In genomic region chr12:83491609-83492008, GRCm38 (mm10) we compare ENCODE assay signal across 11 mouse cellular contexts. TPM values are rescaled to one million over a fixed set of nuclear protein-coding genes. Genes with fewer than 3 reads are reported as not detected.
DNase-seq lines count a peak whose midpoint lies in the region; ATAC-seq and TF ChIP-seq lines count a peak whose summit lies in the region.
"Had no signal": no experiment of that assay in that cellular context is flagged by ENCODE, and none has a peak within 500 bp of the region (broad histone marks: within the 10 kb centered on the region; RNA-seq: fewer than 3 reads in every experiment).

No protein-coding gene starts in this region.

- no peak overlapping the region for H3K9ac ChIP-seq in kidney, embryonic 16.5 days (replicated peaks; ENCODE audit: low read length)
- H3K9ac ChIP-seq in ES-E14 (ENCODE audit: insufficient read depth, low read depth, low read length, poor library complexity, severe bottlenecking): no peak overlapping the region
- H3K9ac ChIP-seq: embryonic facial prominence, embryonic 13.5 days; intestine, embryonic 15.5 days had no signal

- H3K27me3 ChIP-seq in kidney, adult 2 months (replicated peaks; ENCODE audit: control insufficient read depth, insufficient read depth, low read length): no peaks in the 10 kb centered on the region
- no peaks in the 10 kb centered on the region; the same call in 1 of the 2 replicates for H3K27me3 ChIP-seq in kidney, embryonic 16.5 days (ENCODE audit: insufficient read depth, low read length)
- H3K27me3 ChIP-seq in hindbrain, embryonic 10.5 days (ENCODE audit: insufficient read depth, poor library complexity, severe bottlenecking): peaks cover 22% of the 10 kb centered on the region
- H3K27me3 ChIP-seq: intestine, embryonic 15.5 days had no signal

- WGBS in kidney, adult 2 months: 56% methylated on average over 1 of the region's 1 CpGs
- 50% methylated on average over 1 of the region's 1 CpGs for WGBS in kidney, embryonic 16.5 days
- whole genome bisulfite sequencing in hindbrain, embryonic 10.5 days: 45% methylated on average over 1 of the region's 1 CpGs

- peak; percentile 34; the same call in 1 of the 2 replicates for TF ChIP-seq CTCF in kidney, adult 2 months (conservative IDR thresholded peaks at IDR 0.05; ENCODE audit: insufficient read depth, insufficient read length, low read depth, low read length)

- H3K36me3 ChIP-seq in kidney, adult 2 months (ENCODE audit: control insufficient read depth, insufficient read depth, low read length): no peaks in the 10 kb centered on the region
- H3K36me3 ChIP-seq in kidney, embryonic 16.5 days (ENCODE audit: insufficient read depth, low read length): no peaks in the 10 kb centered on the region
- H3K36me3 ChIP-seq in ES-E14 (ENCODE audit: control insufficient read depth, insufficient read depth, low read length, poor library complexity, severe bottlenecking): no peaks in the 10 kb centered on the region
- no peaks in the 10 kb centered on the region for H3K36me3 ChIP-seq in hindbrain, embryonic 10.5 days
- H3K36me3 ChIP-seq: embryonic facial prominence, embryonic 13.5 days; intestine, embryonic 15.5 days had no signal

- no peaks in the 10 kb centered on the region for H3K4me1 ChIP-seq in kidney, adult 2 months (ENCODE audit: control insufficient read depth, insufficient read depth, low read length)
- H3K4me1 ChIP-seq in kidney, embryonic 16.5 days (ENCODE audit: insufficient read depth, low read length): peaks cover 13% of the 10 kb centered on the region
- peaks cover 7 to 18% of the 10 kb centered on the region in 2 experiments for H3K4me1 ChIP-seq in ES-E14 (ENCODE audit: control insufficient read depth in 2 of 2, insufficient read depth in 2 of 2, low read length in 2 of 2, poor library complexity in 1 of 2)
- peaks cover 19% of the 10 kb centered on the region for H3K4me1 ChIP-seq in hindbrain, embryonic 10.5 days (replicated peaks)

- no peak overlapping the region for H3K4me2 ChIP-seq in kidney, embryonic 16.5 days (replicated peaks; ENCODE audit: low read depth, low read length)
- H3K4me2 ChIP-seq: embryonic facial prominence, embryonic 13.5 days; intestine, embryonic 15.5 days had no signal

- no peak overlapping the region for H3K4me3 ChIP-seq in kidney, adult 2 months (ENCODE audit: insufficient read depth, low read depth, low read length)
- H3K4me3 ChIP-seq in kidney, embryonic 16.5 days (ENCODE audit: low read length): no peak overlapping the region
- no peak overlapping the region for H3K4me3 ChIP-seq in ES-E14 (ENCODE audit: insufficient read depth in 1 of 2, low read depth in 1 of 2, low read length in 2 of 2, poor library complexity in 1 of 2, severe bottlenecking in 1 of 2)
- H3K4me3 ChIP-seq in hindbrain, embryonic 10.5 days: no peak overlapping the region
- H3K4me3 ChIP-seq: embryonic facial prominence, embryonic 13.5 days; intestine, embryonic 15.5 days had no signal

- in situ Hi-C loops in ES-E14 (cut with MboI; ENCODE audit: low sequenced_read_pairs in 2 of 2, unreplicated experiment in 2 of 2): loop anchor here (5.0 to 10.0 kb wide), 2 partner anchors 379 to 387 kb away; no protein-coding TSS in a partner anchor

- DNase-seq in kidney, adult 2 months: no peak
- DNase-seq in A20 (ENCODE audit: low read depth, low spot score): peak; percentile 47
- DNase-seq in ES-E14 (ENCODE audit: low read depth, low spot score): no peak
- DNase-seq in lung, postnatal 10 days: peak; percentile 19
- DNase-seq in hindbrain, embryonic 10.5 days (ENCODE audit: low spot score): no peak
- DNase-seq: cerebellum, adult 11 months; retina, postnatal 1 day had no signal

- TF ChIP-seq POLR2A in kidney, adult 2 months (IDR thresholded peaks at IDR 0.05; ENCODE audit: low read depth, low read length): no peak

- no peak for ATAC-seq in kidney, embryonic 16.5 days (ENCODE audit: low FRiP score, low TSS enrichment)
- ATAC-seq in megakaryocyte, adult 5-6 weeks (ENCODE audit: poor library complexity, severe bottlenecking): no peak
- ATAC-seq: intestine, embryonic 15.5 days had no signal

- H3K27ac ChIP-seq in kidney, adult 2 months (ENCODE audit: insufficient read depth, low read depth, low read length): no peak overlapping the region
- H3K27ac ChIP-seq in kidney, embryonic 16.5 days (ENCODE audit: low read length): no peak overlapping the region
- H3K27ac ChIP-seq in ES-E14 (ENCODE audit: insufficient read depth, low read depth, low read length, poor library complexity, severe bottlenecking): no peak overlapping the region
- no peak overlapping the region for H3K27ac ChIP-seq in hindbrain, embryonic 10.5 days
- H3K27ac ChIP-seq: embryonic facial prominence, embryonic 13.5 days; intestine, embryonic 15.5 days had no signal

- peaks cover 4% of the 10 kb centered on the region; the same call in 1 of the 2 replicates for H3K9me3 ChIP-seq in kidney, embryonic 16.5 days (ENCODE audit: low read length)
- no peaks in the 10 kb centered on the region for H3K9me3 ChIP-seq in ES-E14 (ENCODE audit: control insufficient read depth, insufficient read depth, low read depth, low read length)
- H3K9me3 ChIP-seq in hindbrain, embryonic 10.5 days: peaks cover 7% of the 10 kb centered on the region; the same call in 1 of the 2 replicates
- H3K9me3 ChIP-seq: intestine, embryonic 15.5 days had no signal

TF ChIP-seq in ES-E14, 5 proteins besides CTCF, POLR2A, EP300 and RAD21:
- peak; percentile 44 for TF ChIP-seq MAFK (IDR thresholded peaks at IDR 0.05; ENCODE audit: insufficient read depth, low read depth, low read length)
- no peak for TF ChIP-seq ZNF384 (IDR thresholded peaks at IDR 0.05; ENCODE audit: low read depth, low read length)

RNA-seq across cellular contexts. Expression of gene Dpf3, which starts 4.1 kb away (rescaled TPM):
- polyA plus RNA-seq in kidney, adult 2 months (2012; rRNA removed): 4.0 TPM in 2 replicates
- polyA plus RNA-seq in kidney, embryonic 16.5 days (2015; fragmentation: Nextera tagmentation; extraction: Ambion mirVana): 12.2 and 14.3 TPM in 2 replicates
- total RNA-seq in ES-E14 (2012; rRNA removed): 1.1 and 1.4 TPM in 2 replicates
- 5.3 and 10.5 TPM in 2 replicates for polyA plus RNA-seq in hindbrain, embryonic 10.5 days (2016; fragmentation: Nextera tagmentation; extraction: Ambion mirVana)
- 0.36 TPM in 1 of 2 replicates, not detected in the other for total RNA-seq in megakaryocyte, adult 5-6 weeks (2015)
- total RNA-seq in megakaryocyte, adult 5-6 weeks (2017): 1.6 and 5.0 TPM in 2 replicates

RNA-seq across cellular contexts. Expression of gene Dcaf4, which starts 28.7 kb away (rescaled TPM):
- polyA plus RNA-seq in kidney, adult 2 months (2012; rRNA removed): 11.2 and 12.5 TPM in 2 replicates
- polyA plus RNA-seq in kidney, embryonic 16.5 days (2015; fragmentation: Nextera tagmentation; extraction: Ambion mirVana): 30.1 and 31.7 TPM in 2 replicates
- 49.8 and 82.1 TPM in 2 replicates for total RNA-seq in ES-E14 (2012; rRNA removed)
- 24.8 and 25.7 TPM in 2 replicates for polyA plus RNA-seq in hindbrain, embryonic 10.5 days (2016; fragmentation: Nextera tagmentation; extraction: Ambion mirVana)
- total RNA-seq in megakaryocyte, adult 5-6 weeks (2015): 3.5 and 5.8 TPM in 2 replicates
- 5.1 and 5.4 TPM in 2 replicates for total RNA-seq in megakaryocyte, adult 5-6 weeks (2017)

Comparison
In these comparisons a context has a peak if more than half of its experiments do, and no peak if none do; other contexts are left out.
1. DNase-seq: peak in A20 (single experiment) and lung, postnatal 10 days (single experiment); none in kidney, adult 2 months (single experiment), ES-E14 (single experiment) and hindbrain, embryonic 10.5 days (single experiment).